Mouse (Mus musculus) neural tube, embryonic 13.5 days (tissue): ENCODE measurements around the gene Sectm1a. TPM values are rescaled to one million over a fixed set of nuclear protein-coding genes. Genes with fewer than 3 reads are reported as not detected.

Experiments used
- ATAC-seq: fragments of 200-750 bp; cut with Nextera tagmentation; 2 replicates; pipeline ENCODE4 v1.8.0; 2017; ENCODE audit warnings: low read depth, mild to moderate bottlenecking, moderate TSS enrichment, moderate library complexity
- H3K27ac ChIP-seq: fragments of 300-500 bp; sonication (generic); replicated peaks from 2 replicates; pipeline ENCODE4 v1.5.1; 2015; ENCODE audit warnings: moderate library complexity, mild to moderate bottlenecking, inconsistent platforms
- H3K27me3 ChIP-seq: fragments of 300-500 bp; sonication (generic); 2 replicates; pipeline ENCODE4 v1.6.1; 2015; ENCODE audit warnings: mild to moderate bottlenecking, inconsistent platforms
- H3K36me3 ChIP-seq: fragments of 300-500 bp; sonication (generic); 2 replicates; pipeline ENCODE4 v1.6.1; 2015; ENCODE audit warnings: mild to moderate bottlenecking, inconsistent platforms
- H3K4me1 ChIP-seq: fragments of 300-500 bp; sonication (generic); replicated peaks from 2 replicates; pipeline ENCODE4 v1.6.1; 2015; ENCODE audit warnings: inconsistent platforms
- H3K4me2 ChIP-seq: fragments of 300-500 bp; sonication (generic); 2 replicates; pipeline ENCODE4 v1.6.1; 2015; ENCODE audit warnings: inconsistent platforms, mild to moderate bottlenecking, moderate library complexity
- H3K4me3 ChIP-seq: fragments of 300-500 bp; sonication (generic); 2 replicates; pipeline ENCODE4 v1.5.1; 2015; ENCODE audit warnings: mild to moderate bottlenecking, inconsistent platforms
- H3K9ac ChIP-seq: fragments of 300-500 bp; sonication (generic); 2 replicates; pipeline ENCODE4 v1.6.1; 2015; ENCODE audit warnings: moderate library complexity, mild to moderate bottlenecking, inconsistent platforms
- H3K9me3 ChIP-seq: fragments of 300-500 bp; sonication (generic); 2 replicates; pipeline ENCODE4 v1.6.1; 2016; ENCODE audit warnings: inconsistent platforms
- WGBS: fragments of 180-500 bp; shearing (Covaris S2); methylation state at CpG from one replicate; pipeline ENCODE4 v1.1.7; 2015; 5-methylcytosine and 5-hydroxymethylcytosine counted together
- polyA plus RNA-seq: library from polyadenylated mRNA; unstranded; fragments of >200 nt; fragmentation: Nextera tagmentation; extraction: Ambion mirVana; gene quantifications from 2 replicates; pipeline ENCODE4 v1.2.1, GENCODE M21; 2015

Gene Sectm1a
- polyA plus RNA-seq, 1 experiment from 2014 or later: not detected

DNA sequence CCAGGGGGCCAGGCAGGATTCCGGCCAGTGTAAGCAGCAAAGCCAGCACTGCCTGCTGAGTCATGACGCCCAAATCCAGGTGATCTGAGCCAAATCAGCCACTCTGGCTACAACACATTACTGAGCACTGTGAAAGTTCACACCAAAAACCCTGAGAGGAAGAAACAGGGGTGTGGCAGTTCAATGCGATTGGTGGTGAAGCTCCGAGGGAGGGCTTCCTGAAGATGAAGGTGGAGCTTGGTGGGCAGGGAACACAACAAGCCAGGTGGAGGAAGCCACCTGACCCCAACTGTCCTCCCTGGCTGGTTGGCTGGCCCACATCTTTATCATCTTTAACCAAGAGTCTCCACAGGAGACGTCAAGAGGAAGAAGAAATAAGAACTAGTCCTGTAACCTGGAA, 41.7 kb downstream of the Sectm1a start, which contains the start of gene Cd7:
TSS of gene Cd7 (minus strand) at position 117 of the 400 bp plus-strand sequence.
- ATAC-seq: no peak
- 78% methylated on average over 5 of the region's 5 CpGs for WGBS

DNA sequence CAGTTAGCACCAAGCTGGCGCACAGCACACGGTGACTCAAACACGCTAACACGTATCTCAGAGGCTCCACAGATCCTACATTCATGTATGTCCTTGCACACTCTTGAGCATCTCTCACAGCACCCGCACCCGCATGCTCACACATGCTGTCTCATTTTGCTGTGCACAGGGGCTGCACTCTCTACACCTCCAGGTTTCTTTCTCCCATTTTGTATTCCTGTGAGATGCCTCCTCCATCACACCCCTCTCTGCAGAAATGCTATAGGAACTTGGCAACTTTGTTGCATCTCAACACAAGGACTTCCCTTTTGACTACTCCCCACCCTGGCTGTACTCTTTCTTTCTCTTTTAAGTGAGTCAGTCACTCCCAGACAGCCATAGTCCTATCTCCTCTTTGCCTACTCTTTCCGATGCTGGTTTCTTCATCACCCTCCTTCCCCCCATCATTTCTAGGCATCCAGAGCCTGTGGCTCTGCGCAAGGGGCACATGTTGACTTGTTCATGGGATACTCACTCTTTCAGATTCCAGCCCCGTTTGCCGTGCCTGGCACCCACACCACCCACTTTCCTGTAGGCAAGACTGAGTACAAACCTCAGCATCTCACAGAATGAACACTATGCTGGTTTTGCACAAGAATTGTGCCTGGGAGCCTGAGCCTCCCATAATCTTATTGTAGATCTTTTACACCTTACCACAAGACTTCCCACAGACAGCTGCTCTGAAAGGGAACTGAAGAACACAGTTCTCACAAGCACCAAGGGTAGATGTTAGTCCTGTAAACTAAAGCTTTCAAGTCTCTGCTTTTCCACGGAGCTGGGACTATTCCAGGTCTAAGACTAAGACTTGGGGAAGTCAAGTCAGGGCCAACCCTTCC, 42.4 kb downstream of the Sectm1a start:
- no peak overlapping the region for H3K4me3 ChIP-seq
- no peaks in the 10 kb centered on the region for H3K4me1 ChIP-seq
- H3K36me3 ChIP-seq: no peaks in the 10 kb centered on the region
- no peak overlapping the region for H3K27ac ChIP-seq
- no peak overlapping the region for H3K4me2 ChIP-seq
- no peak overlapping the region for H3K9ac ChIP-seq
- ATAC-seq: no peak
- no peaks in the 10 kb centered on the region for H3K9me3 ChIP-seq
- 88% methylated on average over 11 of the region's 11 CpGs for WGBS
- no peaks in the 10 kb centered on the region for H3K27me3 ChIP-seq

More for the DNA sequence above, 41.7 kb downstream of the Sectm1a start, which contains the start of gene Cd7:
- no peak within 1 kb of the TSS for H3K9ac ChIP-seq
- no peak within 1 kb of the TSS for H3K27ac ChIP-seq
- no peak within 1 kb of the TSS for H3K4me3 ChIP-seq
- H3K4me2 ChIP-seq: no peak within 1 kb of the TSS
- no peaks in the 10 kb centered on the region for H3K9me3 ChIP-seq
- H3K27me3 ChIP-seq: no peaks in the 10 kb centered on the region
- H3K4me1 ChIP-seq: no peaks in the 10 kb centered on the region
- no peaks in the 10 kb centered on the region for H3K36me3 ChIP-seq

DNA sequence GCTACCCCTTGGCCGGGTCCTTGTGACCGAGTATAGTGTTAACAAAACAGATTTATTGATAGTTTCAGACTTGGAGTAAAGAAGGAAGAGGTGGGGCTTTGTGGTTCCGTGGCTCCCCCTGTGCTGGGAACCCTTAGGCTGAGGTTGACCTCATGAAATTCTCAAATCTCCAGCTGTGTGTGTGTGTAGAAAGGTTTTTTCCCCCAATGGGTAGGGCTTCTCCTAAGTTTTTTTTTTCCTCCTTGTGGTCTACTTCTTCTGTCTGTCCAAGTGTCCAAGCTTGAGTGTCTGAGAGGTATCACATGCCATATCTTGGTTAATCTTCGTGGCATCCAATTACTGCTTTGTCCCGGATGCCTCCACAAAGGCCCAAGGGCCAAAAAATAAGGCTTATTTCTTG, 47.9 kb downstream of the Sectm1a start:
- no peaks in the 10 kb centered on the region for H3K36me3 ChIP-seq
- H3K4me1 ChIP-seq: no peaks in the 10 kb centered on the region
- 87% methylated on average over 5 of the region's 5 CpGs for WGBS
- H3K9ac ChIP-seq: no peak overlapping the region
- no peak overlapping the region for H3K27ac ChIP-seq
- no peaks in the 10 kb centered on the region for H3K9me3 ChIP-seq
- H3K4me3 ChIP-seq: no peak overlapping the region
- H3K4me2 ChIP-seq: no peak overlapping the region
- H3K27me3 ChIP-seq: no peaks in the 10 kb centered on the region
- no peak for ATAC-seq

DNA sequence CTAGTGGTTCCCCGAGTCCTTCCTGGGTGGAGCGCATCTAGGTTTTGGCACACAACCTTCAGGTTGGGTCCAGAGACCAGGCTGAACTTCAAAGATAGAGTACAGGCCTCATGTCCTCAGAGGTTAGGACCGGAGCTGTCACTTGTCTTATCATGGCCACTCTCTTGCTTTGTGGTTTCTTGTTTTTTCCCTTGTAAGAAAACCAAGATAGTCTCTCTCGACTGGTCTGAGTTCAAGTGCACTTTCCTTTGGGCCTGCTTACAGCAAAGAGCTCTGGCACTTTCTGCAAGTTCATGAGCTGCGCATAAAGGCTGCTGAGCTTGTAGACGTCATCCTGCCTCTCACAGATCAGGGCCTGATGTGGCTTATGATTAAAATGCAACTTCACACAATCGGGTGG, 53.8 kb downstream of the Sectm1a start:
- Histone ChIP-seq H3K36me3 (no peaks in the 10 kb centered on the region), H3K9me3 (no peaks in the 10 kb centered on the region), H3K4me1 (no peaks in the 10 kb centered on the region), H3K4me3 (no peak overlapping the region), H3K27me3 (no peaks in the 10 kb centered on the region), H3K4me2 (no peak overlapping the region), H3K9ac (no peak overlapping the region), H3K27ac (no peak overlapping the region)
- 85% methylated on average over 7 of the region's 7 CpGs for WGBS
- no peak for ATAC-seq

- no peak for ATAC-seq
Observed at GRCm38 (mm10) chr11:121024163-121024562, 56.9 kb downstream of the Sectm1a start.

DNA sequence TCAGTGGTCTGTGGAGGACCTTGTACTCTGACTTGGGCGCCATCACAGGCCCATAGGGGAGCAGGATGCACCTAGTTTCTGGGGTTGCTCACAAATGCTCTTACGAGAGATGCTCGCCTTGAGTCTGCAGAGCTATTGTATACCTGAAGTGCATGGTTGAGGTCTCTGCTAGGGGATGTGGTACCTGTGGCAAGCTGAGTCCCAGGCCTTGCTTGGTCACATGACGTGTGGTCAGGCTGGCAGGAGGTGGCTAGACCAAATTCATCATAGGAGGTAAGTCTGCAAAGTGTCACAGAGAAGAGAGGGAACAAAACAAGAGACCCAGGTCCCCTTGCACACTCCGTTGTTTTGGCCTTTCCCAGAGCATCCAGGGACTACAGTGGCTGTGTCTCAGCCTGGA, 61.5 kb downstream of the Sectm1a start:
- Histone ChIP-seq H3K27ac (no peak overlapping the region), H3K4me3 (no peak overlapping the region), H3K27me3 (no peaks in the 10 kb centered on the region), H3K9ac (no peak overlapping the region), H3K4me2 (no peak overlapping the region), H3K9me3 (no peaks in the 10 kb centered on the region), H3K36me3 (no peaks in the 10 kb centered on the region), H3K4me1 (no peaks in the 10 kb centered on the region)
- ATAC-seq: no peak
- WGBS: 84% methylated on average over 5 of the region's 5 CpGs

More at GRCm38 (mm10) chr11:121024163-121024562, 56.9 kb downstream of the Sectm1a start:
- H3K4me3 ChIP-seq: no peak overlapping the region
- no peaks in the 10 kb centered on the region for H3K27me3 ChIP-seq
- H3K4me2 ChIP-seq: no peak overlapping the region
- WGBS: 67% methylated on average over 6 of the region's 6 CpGs
- H3K4me1 ChIP-seq: no peaks in the 10 kb centered on the region
- H3K9ac ChIP-seq: no peak overlapping the region
- no peaks in the 10 kb centered on the region for H3K36me3 ChIP-seq
- no peaks in the 10 kb centered on the region for H3K9me3 ChIP-seq
- H3K27ac ChIP-seq: no peak overlapping the region

DNA sequence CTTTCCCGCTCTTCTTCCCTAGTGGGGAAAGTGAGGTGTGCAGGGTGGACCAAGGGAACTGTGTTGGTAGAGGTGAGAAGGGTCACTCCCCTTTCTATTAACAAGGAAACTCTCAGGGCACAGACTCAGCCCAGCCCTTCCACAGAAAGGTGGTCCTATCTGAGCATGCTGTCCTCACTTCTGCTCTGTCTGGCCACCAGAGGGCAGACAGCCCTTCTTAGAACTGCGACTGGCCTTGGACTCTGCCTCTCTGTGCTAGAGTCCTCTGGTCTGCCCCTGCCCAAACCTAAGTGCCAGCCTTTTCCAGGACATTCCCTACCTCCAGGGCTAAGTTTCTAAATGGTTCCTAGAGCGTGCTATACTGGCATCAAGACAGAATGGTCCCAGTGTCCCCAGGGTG, 63.3 kb downstream of the Sectm1a start:
- ATAC-seq: peak; percentile 65; the same call in 1 of the 2 replicates
- Histone ChIP-seq H3K27me3 (no peaks in the 10 kb centered on the region), H3K4me2 (no peak overlapping the region), H3K4me3 (no peak overlapping the region), H3K36me3 (no peaks in the 10 kb centered on the region), H3K27ac (no peak overlapping the region), H3K9me3 (no peaks in the 10 kb centered on the region), H3K4me1 (no peaks in the 10 kb centered on the region), H3K9ac (no peak overlapping the region)
- WGBS: 44% methylated on average over 3 of the region's 3 CpGs

Other genes with a start within 250 kb of the Sectm1a start
- gene Ccdc57, start 148.3 kb downstream of the Sectm1a start, polyA plus RNA-seq: 3.9 and 4.2 TPM in 2 replicates
- 12.7 and 16.8 TPM in 2 replicates for gene Slc16a3, start 132.7 kb downstream of the Sectm1a start, polyA plus RNA-seq
- gene Csnk1d, start 89.9 kb downstream of the Sectm1a start, polyA plus RNA-seq: 135 and 138 TPM in 2 replicates
- gene Cd7, start 41.8 kb downstream of the Sectm1a start, polyA plus RNA-seq: 0.20 TPM in 1 of 2 replicates, not detected in the other
- not detected in 2 replicates for gene Sectm1b, start 17.7 kb downstream of the Sectm1a start, polyA plus RNA-seq
- gene Tex19.2, start 37.5 kb upstream of the Sectm1a start, polyA plus RNA-seq: not detected in 2 replicates
- not detected in 2 replicates for gene Tex19.1, start 64.9 kb upstream of the Sectm1a start, polyA plus RNA-seq
- gene Uts2r, start 79.1 kb upstream of the Sectm1a start, polyA plus RNA-seq: 0.47 and 0.56 TPM in 2 replicates
- 16.8 and 17.8 TPM in 2 replicates for gene Hexdc, start 123.2 kb upstream of the Sectm1a start, polyA plus RNA-seq
- gene Ogfod3, start 123.5 kb upstream of the Sectm1a start, polyA plus RNA-seq: 26.3 and 28.8 TPM in 2 replicates
- gene Cybc1, start 148.1 kb upstream of the Sectm1a start, polyA plus RNA-seq: 36.9 and 40.4 TPM in 2 replicates
- gene Narf, start 156.0 kb upstream of the Sectm1a start, polyA plus RNA-seq: 104 and 112 TPM in 2 replicates
- gene Foxk2, start 178.8 kb upstream of the Sectm1a start, polyA plus RNA-seq: 10.5 and 10.9 TPM in 2 replicates